Mouse (Mus musculus) cerebellum, adult 11-12 months (tissue): Measurements from ENCODE around the gene Cd164l2.
A peak's percentile ranks its signal among the peaks of the same experiment; 100 is the strongest.

ENCODE experiments used
- DNase-seq: peaks from one replicate; pipeline ENCODE4 v3.0.0; 2022

Cd164l2 gene

GRCm38 (mm10) chr4:133195014-133195413, 16.9 kb upstream of the Cd164l2 start:
- no peak for DNase-seq

GRCm38 (mm10) chr4:133196136-133196535, 15.8 kb upstream of the Cd164l2 start:
- no peak for DNase-seq

GRCm38 (mm10) chr4:133196852-133197251, 15.1 kb upstream of the Cd164l2 start:
- DNase-seq: peak; percentile 16

- peak; percentile 18 for DNase-seq
Measured at GRCm38 (mm10) chr4:133197355-133197754, 14.6 kb upstream of the Cd164l2 start.

GRCm38 (mm10) chr4:133197801-133198286, 14.1 kb upstream of the Cd164l2 start:
- peak; percentile 23 for DNase-seq

GRCm38 (mm10) chr4:133198337-133199180, 13.4 kb upstream of the Cd164l2 start:
- DNase-seq: peak; percentile 30

GRCm38 (mm10) chr4:133199743-133200142, 12.2 kb upstream of the Cd164l2 start:
- peak; percentile 26 for DNase-seq

- DNase-seq: no peak
Measured at GRCm38 (mm10) chr4:133200343-133200742, 11.6 kb upstream of the Cd164l2 start.

GRCm38 (mm10) chr4:133201006-133201771, 10.7 kb upstream of the Cd164l2 start:
- DNase-seq: peak; percentile 88

GRCm38 (mm10) chr4:133202254-133202653, 9.7 kb upstream of the Cd164l2 start:
- DNase-seq: peak; percentile 4

GRCm38 (mm10) chr4:133203591-133203990, 8.3 kb upstream of the Cd164l2 start:
- DNase-seq: peak; percentile 42

- DNase-seq: no peak
Measured at GRCm38 (mm10) chr4:133204379-133204778, 7.6 kb upstream of the Cd164l2 start.

GRCm38 (mm10) chr4:133209366-133209765, 2.6 kb upstream of the Cd164l2 start:
- DNase-seq: peak; percentile 71

- peak; percentile 58 for DNase-seq
Measured at GRCm38 (mm10) chr4:133210023-133210787, 1.7 kb upstream of the Cd164l2 start.

- peak; percentile 49 for DNase-seq
Measured at GRCm38 (mm10) chr4:133210788-133211390, 1.0 kb upstream of the Cd164l2 start.

GRCm38 (mm10) chr4:133212562-133213267, 784 bp downstream of the Cd164l2 start:
- DNase-seq: peak; percentile 85

- DNase-seq: peak; percentile 68
Measured at GRCm38 (mm10) chr4:133213268-133213590, 1.3 kb downstream of the Cd164l2 start.

- DNase-seq: peak; percentile 41
Measured at GRCm38 (mm10) chr4:133213661-133214060, 1.7 kb downstream of the Cd164l2 start.

- DNase-seq: peak; percentile 60
Measured at GRCm38 (mm10) chr4:133217641-133218040, 5.7 kb downstream of the Cd164l2 start.

GRCm38 (mm10) chr4:133218745-133219144, 6.8 kb downstream of the Cd164l2 start:
- no peak for DNase-seq

GRCm38 (mm10) chr4:133220656-133221055, 8.7 kb downstream of the Cd164l2 start:
- no peak for DNase-seq

- DNase-seq: no peak
Measured at GRCm38 (mm10) chr4:133221701-133222100, 9.8 kb downstream of the Cd164l2 start.
